Mouse (Mus musculus) forebrain, embryonic 12.5 days (tissue): ENCODE data around the gene Gm20807. TPM values are rescaled to one million over a fixed set of nuclear protein-coding genes. Genes with fewer than 3 reads are reported as not detected.
"Not testable (repeated sequence)": the region's sequence is repeated elsewhere in the genome, so short reads cannot be mapped to it uniquely, and the experiment has no call there.

Source experiments
- ATAC-seq: fragments of 200-750 bp; cut with Nextera tagmentation; 2 replicates; pipeline ENCODE4 v1.8.0; 2017; ENCODE audit warnings: moderate TSS enrichment; ENCODE audit not compliant: low FRiP score
- H3K27ac ChIP-seq: fragments of 300-500 bp; sonication (generic); 2 replicates; pipeline ENCODE4 v1.5.1; 2016; ENCODE audit warnings: mild to moderate bottlenecking
- H3K27me3 ChIP-seq: fragments of 300-500 bp; sonication (generic); 2 replicates; pipeline ENCODE4 v1.6.1; 2016; ENCODE audit warnings: mild to moderate bottlenecking
- H3K36me3 ChIP-seq: fragments of 300-500 bp; sonication (generic); replicated peaks from 2 replicates; pipeline ENCODE4 v1.6.1; 2016; ENCODE audit warnings: mild to moderate bottlenecking
- H3K4me1 ChIP-seq: fragments of 300-500 bp; sonication (generic); 2 replicates; pipeline ENCODE4 v1.6.1; 2016
- H3K4me2 ChIP-seq: fragments of 300-500 bp; sonication (generic); 2 replicates; pipeline ENCODE4 v1.6.1; 2016; ENCODE audit warnings: mild to moderate bottlenecking, moderate library complexity
- H3K4me3 ChIP-seq: fragments of 300-500 bp; sonication (generic); replicated peaks from 2 replicates; pipeline ENCODE4 v1.5.1; 2016; ENCODE audit warnings: mild to moderate bottlenecking
- H3K9ac ChIP-seq: fragments of 300-500 bp; sonication (generic); 2 replicates; pipeline ENCODE4 v1.6.1; 2016; ENCODE audit warnings: mild to moderate bottlenecking
- H3K9me3 ChIP-seq: fragments of 300-500 bp; sonication (generic); 2 replicates; pipeline ENCODE4 v1.6.1; 2016
- polyA plus RNA-seq: library from polyadenylated mRNA; unstranded; fragments of >200 nt; fragmentation: Nextera tagmentation; extraction: Ambion mirVana; gene quantifications from 2 replicates; pipeline ENCODE4 v1.2.1, GENCODE M21; 2016

Gene Gm20807
- polyA plus RNA-seq, result not detected in 2 replicates

DNA sequence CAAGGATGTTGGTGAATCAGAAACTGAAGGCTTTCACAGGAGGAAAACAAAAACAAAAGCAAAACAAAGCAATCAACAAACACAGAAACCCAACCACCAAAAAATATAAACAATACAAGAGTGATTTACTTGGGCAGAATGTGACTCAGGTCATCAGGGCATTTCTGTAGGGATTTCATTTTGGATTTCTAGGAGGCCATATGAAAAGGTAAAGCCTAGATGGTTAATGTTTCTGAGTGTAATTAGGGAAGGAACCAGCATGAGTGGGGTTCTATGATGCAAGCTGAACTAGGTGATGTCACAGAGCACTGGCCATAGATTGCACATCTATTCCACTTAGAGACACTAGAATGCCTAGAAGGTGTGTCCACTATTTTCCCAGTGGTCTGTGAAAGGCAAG is at the start of gene Gm20807:
Gene Gm20807 (plus strand): TSS at position 301 of the 400 bp plus-strand sequence.
- not testable (repeated sequence) for H3K36me3 ChIP-seq, H3K9me3 ChIP-seq, H3K27ac ChIP-seq, H3K4me3 ChIP-seq, H3K4me1 ChIP-seq, H3K27me3 ChIP-seq, ATAC-seq, H3K9ac ChIP-seq, H3K4me2 ChIP-seq

Other genes starting within 250 kb of the Gm20807 start
- gene Gm21891, start 90.6 kb downstream of the Gm20807 start, polyA plus RNA-seq, result not detected in 2 replicates
- not detected in 2 replicates for gene Gm21425, start 119.1 kb downstream of the Gm20807 start, polyA plus RNA-seq
- gene Gm21828, start 181.0 kb downstream of the Gm20807 start, polyA plus RNA-seq, result not detected in 2 replicates
- gene Gm21440, start 209.5 kb downstream of the Gm20807 start, polyA plus RNA-seq, result not detected in 2 replicates
- not detected in 2 replicates for gene Gm21454, start 209.6 kb downstream of the Gm20807 start, polyA plus RNA-seq